Mouse (Mus musculus): ENCODE results near the gene Slc12a7.

The Slc12a7 gene

GRCm38 (mm10) chr13:73763439-73764255, 30.8 kb downstream of the Slc12a7 start:
- DNase-seq (ENCODE audit: low spot score in 2 of 2): peak; percentile 84 to 86

DNA sequence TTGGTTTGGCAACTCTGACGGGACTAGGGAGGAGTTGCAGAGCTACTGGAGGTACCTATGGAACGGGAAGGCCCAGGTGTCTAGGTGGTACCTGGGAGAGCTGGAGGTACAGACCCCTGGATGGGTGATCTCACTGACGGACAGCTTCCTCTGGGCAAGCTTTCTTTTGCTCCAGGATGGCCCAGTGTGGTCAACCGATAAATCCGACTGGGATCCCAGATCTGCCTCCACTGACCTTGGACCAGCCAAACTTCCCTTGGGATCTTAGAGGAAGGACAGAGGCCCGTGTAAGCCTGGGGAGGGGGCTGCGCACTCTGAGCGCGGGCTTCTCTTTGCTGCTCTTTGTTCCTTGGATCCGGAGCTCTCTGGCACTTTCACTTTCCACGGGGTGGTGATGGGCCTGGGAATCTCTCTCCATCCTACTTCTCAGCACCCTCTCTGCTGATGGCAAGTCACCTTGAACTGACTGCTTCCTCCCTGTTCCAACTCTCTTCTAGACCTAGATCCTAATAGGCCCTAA, 31.4 kb downstream of the Slc12a7 start:
- no peak for DNase-seq (ENCODE audit: low spot score in 2 of 2)

- DNase-seq (ENCODE audit: low spot score in 2 of 2): no peak
These were observed 32.5 kb downstream of the Slc12a7 start for GRCm38 (mm10) chr13:73765393-73765792.

DNA sequence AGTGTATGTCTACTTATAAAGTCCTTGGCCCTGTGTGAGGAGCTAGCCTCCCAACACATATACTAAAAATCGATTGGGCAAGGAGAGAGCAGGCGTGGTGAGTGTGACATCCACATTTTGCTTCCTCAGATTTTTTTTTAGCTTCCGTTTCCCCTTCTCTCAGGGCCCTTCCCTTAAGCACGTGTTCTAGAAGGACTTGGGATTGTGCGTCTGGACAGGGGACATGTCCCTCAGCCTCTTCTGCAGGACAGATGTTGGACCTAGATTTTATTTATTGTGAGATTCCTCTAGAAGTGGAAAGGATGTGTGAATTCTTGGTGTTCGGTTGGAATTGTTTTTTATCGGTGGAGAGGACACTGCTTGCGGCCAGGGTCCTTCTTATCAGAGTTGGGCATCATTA, 34.3 kb downstream of the Slc12a7 start:
- DNase-seq (ENCODE audit: low spot score in 2 of 2): no peak

DNA sequence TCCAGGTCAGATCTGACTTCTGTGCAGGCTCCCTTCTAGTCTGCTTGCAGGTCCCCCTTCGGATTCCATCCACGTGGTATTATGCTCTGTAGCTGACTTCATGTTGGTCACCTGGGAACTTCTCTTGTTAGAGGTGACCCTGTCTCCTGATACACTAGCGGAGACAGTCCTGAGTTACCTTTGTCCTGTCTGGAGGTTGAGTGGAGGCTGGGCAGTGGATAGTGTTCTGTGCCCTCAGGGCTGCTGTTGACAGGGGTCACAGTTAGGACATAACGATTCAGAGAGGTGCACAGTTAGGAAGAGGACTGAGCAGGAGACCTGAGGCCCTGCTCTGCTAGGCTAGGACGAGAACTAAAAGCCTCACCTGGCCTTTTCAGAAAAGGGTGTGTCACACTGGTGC, 34.9 kb downstream of the Slc12a7 start:
- DNase-seq (ENCODE audit: low spot score in 2 of 2): no peak

- no peak for DNase-seq (ENCODE audit: low spot score in 2 of 2)
These were observed 35.4 kb downstream of the Slc12a7 start for GRCm38 (mm10) chr13:73768311-73768710.

DNA sequence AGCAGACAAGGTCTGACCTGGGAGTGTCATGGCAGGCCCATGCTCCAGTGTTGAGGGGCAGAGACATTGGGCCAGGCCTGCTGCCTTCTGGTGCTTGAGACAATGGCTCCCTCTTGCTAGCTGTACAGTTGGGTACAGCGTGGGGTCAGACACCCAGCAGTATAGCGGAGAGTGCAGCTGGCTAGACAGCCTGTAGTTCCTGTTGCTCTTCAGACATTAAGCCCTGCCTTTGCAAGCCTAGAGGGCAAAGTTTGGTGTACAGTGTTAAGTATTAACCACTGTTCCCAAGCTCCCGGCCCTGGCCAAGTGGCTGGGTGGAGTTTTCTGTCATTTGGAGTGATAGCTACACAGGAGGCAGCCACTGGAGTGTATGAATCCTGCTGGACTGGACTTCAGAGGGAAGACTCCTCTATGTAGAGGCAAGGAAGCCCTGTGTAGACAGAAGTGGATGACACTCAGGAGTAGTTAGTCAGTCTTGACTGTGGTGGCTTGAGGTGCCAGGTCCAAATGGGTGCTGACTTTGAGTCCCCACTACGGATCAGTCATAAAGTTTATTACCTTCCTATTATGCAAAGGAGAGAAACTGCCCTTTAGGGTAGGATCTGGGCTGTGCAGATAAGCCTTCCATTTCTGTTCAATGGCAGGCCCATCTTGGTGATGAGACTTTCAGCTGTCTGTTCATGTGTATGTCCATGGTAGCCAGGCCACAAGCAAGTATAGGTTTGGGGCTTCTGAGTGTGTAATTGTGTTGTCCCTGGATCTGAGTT, 37.2 kb downstream of the Slc12a7 start:
- no peak for DNase-seq (ENCODE audit: low spot score in 2 of 2)

- no peak for DNase-seq (ENCODE audit: low spot score in 2 of 2)
These were observed 38.2 kb downstream of the Slc12a7 start for GRCm38 (mm10) chr13:73771131-73771530.

GRCm38 (mm10) chr13:73772655-73773054, 39.8 kb downstream of the Slc12a7 start:
- peak; percentile 43 for DNase-seq (ENCODE audit: low spot score in 2 of 2)

- no peak for DNase-seq (ENCODE audit: low spot score in 2 of 2)
These were observed 40.8 kb downstream of the Slc12a7 start for GRCm38 (mm10) chr13:73773519-73774205.

- DNase-seq (ENCODE audit: low spot score in 2 of 2): no peak
These were observed 42.9 kb downstream of the Slc12a7 start for GRCm38 (mm10) chr13:73775786-73776185.

DNA sequence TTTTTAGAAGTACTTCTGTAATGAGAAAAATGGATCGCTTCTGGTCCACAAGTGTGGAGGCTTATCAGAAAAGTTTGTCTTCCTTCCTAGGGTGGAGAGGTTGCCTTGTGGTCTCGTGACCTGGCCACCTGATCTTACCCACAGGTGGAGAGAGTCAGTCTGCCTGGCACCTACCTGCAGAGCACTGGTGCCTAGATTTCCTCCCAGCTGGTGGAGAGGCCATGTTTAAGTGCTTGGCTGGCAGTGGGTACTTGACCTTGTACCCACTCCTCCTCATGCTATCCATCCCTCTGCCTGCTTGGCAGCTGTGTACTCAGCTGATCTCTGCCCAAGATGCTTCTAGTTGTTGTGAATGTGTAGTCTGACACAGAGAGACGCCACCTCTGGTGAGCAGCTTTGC, 44.7 kb downstream of the Slc12a7 start:
- DNase-seq (ENCODE audit: low spot score in 2 of 2): no peak

DNA sequence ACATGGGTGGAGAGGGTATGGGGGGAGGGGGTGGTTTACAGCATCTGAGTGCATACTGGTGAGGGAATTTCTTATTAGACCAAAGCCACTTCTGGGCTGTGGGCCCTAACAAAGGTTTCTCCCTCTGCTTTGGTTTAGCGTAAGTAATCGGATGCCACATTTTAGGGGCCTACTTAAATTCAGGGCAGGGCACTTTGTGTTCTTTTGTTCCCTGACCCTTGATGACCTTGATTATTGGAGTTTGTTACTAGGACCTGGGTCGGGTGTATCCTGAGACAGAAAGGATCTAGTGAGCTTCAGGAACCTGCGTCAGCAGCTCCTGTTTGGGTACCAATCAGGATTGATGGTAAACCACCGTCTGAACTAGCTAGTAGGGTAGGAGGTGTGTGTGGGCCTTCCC, 49.6 kb downstream of the Slc12a7 start:
- DNase-seq (ENCODE audit: low spot score in 2 of 2): no peak

GRCm38 (mm10) chr13:73792176-73792575, 59.3 kb downstream of the Slc12a7 start:
- no peak for DNase-seq (ENCODE audit: low spot score in 2 of 2)

- DNase-seq (ENCODE audit: low spot score in 2 of 2): no peak
These were observed 60.3 kb downstream of the Slc12a7 start for GRCm38 (mm10) chr13:73793171-73793570.

GRCm38 (mm10) chr13:73799110-73799509, 66.2 kb downstream of the Slc12a7 start:
- DNase-seq (ENCODE audit: low spot score in 2 of 2): no peak

GRCm38 (mm10) chr13:73803450-73804178, 70.7 kb downstream of the Slc12a7 start:
- DNase-seq (ENCODE audit: low spot score in 2 of 2): no peak

- DNase-seq (ENCODE audit: low spot score in 2 of 2): no peak
These were observed 72.0 kb downstream of the Slc12a7 start for GRCm38 (mm10) chr13:73804914-73805313.

DNA sequence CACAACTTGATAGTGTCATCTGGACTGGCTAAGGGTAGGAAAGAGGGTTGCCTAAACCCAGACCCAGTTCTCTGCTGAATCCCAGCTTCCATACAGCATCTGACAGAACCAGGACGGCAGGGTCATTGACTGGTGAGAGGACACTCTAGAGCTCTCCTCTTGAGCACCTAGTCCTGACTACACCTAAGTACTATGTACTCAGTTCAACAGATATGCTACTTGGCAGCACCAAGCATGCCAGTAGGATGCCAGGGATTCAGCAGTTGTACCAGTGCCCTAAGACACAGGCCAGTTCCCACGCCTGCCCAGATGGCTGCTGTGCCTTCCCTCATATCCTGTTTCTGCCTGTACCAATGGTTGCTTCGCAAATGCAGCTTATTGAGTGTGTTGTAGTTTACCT, 80.0 kb downstream of the Slc12a7 start:
- DNase-seq (ENCODE audit: low spot score in 2 of 2): no peak

DNA sequence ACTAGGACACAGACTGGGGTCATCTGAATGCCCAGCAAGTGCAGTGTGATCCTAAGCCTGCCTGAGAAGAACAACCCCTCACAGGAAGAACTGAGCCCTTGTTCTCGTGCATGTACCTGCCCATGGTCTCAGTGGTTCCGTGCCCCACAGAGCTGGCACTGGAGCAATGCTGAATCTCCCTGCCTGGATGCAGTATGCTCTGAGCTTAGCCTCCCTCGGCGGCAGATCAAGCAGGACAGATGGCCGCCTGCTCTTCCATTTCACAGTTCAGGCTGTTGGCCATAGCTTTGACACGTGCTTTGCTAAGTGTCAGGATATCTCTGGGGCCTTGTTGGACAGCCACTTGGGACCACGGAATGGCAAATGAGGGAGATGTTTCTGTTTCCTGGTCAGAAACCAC, 81.3 kb downstream of the Slc12a7 start:
- DNase-seq (ENCODE audit: low spot score in 2 of 2): no peak

- no peak for DNase-seq (ENCODE audit: low spot score in 2 of 2)
These were observed 83.4 kb downstream of the Slc12a7 start for GRCm38 (mm10) chr13:73816338-73816737.

DNA sequence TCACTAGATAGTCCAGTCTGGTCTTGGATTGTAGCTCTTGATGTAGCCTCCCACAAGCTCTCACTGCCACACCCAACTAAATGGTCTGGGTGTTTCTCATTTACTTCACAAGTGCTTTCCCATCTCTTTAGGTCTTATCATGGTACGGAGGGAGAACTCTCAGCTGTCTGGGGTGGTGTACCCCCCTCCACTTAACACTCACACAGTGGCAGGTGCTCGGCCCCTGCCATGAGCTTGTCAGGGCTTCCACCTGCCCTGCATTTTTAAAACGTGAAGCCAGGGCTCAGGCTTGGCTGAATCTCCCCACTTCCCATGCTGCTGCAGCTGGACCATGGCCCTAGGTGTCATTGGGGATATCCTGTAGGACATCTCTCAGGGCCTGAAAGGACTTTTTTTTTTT, 86.0 kb downstream of the Slc12a7 start:
- DNase-seq (ENCODE audit: low spot score in 2 of 2): no peak
